Mouse (Mus musculus): ENCODE data around the gene Foxn3. TPM values are rescaled to one million over a fixed set of nuclear protein-coding genes. Genes with fewer than 3 reads are reported as not detected.

Foxn3 gene
- total RNA-seq, 4 experiments from 2014 or later, result 49.1 to 69.4 (median 57.0) TPM

DNA sequence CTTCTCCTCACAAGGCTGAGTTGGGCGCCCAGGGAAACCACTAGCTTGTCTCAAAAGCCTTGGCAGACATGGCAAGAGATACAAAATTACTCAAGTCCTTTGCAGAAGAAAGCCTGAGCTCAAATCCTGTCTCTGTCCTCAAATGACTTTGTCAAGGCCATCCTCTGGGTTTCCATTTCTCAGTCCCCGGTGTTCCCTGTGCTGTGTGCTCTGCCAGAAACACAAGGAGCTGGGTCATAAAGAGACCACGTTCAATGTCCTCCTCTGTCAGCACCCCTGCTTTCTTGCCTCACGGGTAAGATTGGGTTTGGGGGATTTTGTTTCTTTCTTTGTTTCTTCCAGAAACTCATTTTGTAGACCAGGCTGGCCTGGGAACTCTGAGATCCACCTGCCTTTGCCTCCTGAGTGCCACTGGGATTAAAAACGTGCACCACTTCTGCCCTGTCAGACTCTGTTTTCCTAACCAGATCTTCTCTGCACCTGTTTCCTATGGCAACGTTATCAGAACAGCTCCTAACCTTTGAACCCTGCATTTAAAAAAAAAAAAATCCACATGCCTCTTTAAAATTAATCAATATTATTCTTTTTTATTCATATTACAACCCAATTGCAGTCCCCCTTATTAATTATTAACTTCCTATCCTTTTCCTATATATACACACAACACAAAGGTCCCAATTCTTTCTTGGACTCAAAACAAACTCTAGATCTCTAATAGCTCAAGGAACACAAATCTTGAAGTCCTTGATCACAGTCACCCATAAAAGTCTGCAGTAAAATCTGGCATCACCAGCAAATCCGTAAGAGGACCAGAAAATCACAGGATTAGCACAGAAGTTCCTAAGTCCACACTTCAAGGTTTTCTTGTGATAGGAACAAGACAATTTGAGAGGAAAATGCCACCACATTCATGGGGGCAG, 144.6 kb downstream of the Foxn3 start:
- no peak for DNase-seq (ENCODE audit: low spot score in 2 of 2)

DNA sequence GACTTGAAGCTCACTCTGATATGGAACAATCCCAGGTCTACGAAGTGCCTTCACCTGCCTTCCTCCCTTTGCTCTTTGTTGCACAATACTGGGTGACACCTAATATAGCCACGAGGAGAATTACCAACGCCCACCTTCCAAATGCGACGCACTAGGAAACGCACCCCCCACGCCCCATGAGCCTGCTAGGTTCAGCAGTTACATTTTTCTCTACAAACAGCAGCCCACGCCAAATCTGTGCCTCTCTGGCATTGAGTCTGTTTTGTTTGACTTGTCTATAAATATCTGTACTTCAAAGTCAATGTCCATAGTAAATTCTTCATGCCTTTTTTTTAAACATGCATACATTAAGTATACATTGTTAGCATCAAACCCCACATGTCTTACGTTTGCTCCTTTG, 145.5 kb downstream of the Foxn3 start:
- peak in 1 of 2 experiments; percentile 35 for DNase-seq (ENCODE audit: low spot score in 2 of 2)

DNA sequence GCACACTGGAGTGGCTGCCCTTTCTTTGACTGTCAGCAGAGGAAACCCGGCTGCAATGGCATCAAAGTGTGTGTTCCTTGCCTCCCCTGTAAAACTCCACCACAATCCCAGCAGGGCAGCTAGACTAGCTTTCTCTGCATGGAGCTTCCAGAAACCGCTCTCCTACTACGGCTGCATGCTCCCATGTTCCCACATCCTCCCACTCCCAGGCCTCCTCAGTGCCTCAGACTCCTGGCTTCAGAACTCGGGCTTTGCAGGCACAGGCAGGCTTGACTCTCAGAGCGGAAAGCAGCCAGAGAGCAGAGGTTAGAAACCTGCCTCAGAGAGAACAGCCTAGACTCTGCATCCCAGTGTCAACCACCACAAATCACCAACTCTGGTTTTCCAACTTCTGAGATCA, 147.8 kb downstream of the Foxn3 start:
- no peak for DNase-seq (ENCODE audit: low spot score in 2 of 2)

DNA sequence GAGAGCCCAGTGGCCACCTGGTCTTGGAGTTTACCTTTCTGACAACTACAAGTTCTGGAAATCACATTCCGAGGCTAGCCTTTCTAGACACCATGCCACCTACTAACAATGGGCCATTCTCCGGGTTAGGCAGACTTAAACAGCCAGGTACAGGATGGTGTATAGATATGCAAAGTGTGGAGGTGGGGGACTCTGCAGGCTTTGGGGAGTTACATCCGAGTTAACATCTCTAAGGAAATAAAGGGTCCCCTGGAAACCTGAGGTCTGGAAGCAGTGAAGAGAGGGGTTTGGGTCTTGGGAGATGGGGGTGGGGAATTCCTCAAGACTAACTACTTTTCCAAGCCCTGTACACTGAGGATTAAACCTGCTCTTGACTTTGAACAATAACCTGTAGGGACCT, 150.9 kb downstream of the Foxn3 start:
- DNase-seq (ENCODE audit: low spot score in 2 of 2), result no peak

DNA sequence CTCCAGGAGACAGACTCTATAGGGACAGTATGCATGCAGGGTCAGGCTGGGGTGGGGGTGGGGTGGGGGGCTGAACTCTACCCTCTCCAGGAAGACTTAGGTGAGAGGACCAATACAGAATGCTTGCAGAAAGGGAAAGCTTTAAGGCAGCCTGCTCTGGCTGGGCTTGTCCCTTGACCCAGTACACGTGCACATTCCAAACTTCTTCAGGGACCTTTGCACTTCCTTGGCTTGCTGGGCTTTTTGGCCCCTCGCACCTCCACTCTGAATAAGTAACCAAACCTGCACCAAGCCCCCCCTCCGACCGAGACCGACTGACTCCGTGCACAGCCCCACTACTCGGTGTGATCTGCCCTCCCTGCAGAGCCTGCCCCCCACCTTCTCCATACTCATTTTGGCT, 151.3 kb downstream of the Foxn3 start:
- no peak for DNase-seq (ENCODE audit: low spot score in 2 of 2)

DNA sequence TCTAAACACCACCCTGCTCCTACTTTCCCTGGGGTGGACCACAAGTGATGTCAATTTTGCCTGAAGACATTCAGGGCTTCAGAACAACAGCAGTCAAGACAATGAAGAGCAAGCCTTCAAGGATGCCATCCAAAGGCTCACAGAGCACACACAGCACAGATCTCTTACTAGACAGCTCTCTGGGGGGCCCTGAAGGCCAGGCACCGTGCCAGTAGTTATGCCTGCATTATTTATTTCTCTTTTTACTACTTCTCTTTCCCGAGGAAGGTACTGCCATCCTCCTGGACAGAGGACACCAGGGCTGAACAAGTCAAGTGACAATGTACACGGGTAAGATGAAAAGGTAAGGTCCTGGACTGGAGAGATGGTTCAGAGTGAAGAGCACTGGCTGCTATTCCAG, 154.7 kb downstream of the Foxn3 start:
- no peak for DNase-seq (ENCODE audit: low spot score in 2 of 2)

DNA sequence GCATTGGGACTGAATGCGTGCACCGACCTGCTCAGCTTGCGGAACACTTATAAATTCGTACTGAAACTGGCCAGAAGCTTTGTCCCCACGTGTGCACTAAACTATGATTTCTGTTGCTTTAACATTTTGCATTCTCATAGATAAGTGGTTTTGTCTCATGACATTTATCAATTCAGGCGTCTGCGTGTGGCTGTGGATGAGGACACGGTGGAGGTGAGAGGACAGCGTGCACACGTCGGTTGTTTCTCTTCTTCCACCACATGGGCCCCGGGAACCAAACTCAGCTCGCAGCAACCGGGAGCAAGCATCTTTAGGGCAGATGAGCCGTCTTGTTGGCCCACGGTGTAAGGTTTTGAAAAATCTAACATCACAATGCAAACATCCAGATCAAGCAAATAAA, 155.3 kb downstream of the Foxn3 start:
- DNase-seq (ENCODE audit: low spot score in 2 of 2), result no peak

DNA sequence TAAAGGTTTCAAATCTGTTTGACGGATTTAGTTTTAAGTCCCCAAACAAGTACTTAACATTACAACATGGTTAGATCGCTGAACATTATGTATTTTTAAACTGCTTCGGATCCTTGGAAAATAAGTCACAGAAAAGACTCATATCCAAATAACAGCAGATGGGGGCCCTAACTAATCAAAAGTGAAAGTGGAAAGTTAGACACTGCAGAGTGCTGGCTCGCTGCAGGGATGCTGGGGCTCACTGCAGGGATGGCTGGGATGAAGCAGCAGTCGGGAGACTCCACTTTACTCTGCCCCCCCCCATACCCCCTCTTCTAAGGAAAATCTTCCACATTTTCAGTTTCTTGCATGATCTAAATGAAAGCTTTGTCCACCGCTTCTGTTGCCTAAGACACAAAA, 156.1 kb downstream of the Foxn3 start:
- DNase-seq (ENCODE audit: low spot score in 2 of 2), result no peak

DNA sequence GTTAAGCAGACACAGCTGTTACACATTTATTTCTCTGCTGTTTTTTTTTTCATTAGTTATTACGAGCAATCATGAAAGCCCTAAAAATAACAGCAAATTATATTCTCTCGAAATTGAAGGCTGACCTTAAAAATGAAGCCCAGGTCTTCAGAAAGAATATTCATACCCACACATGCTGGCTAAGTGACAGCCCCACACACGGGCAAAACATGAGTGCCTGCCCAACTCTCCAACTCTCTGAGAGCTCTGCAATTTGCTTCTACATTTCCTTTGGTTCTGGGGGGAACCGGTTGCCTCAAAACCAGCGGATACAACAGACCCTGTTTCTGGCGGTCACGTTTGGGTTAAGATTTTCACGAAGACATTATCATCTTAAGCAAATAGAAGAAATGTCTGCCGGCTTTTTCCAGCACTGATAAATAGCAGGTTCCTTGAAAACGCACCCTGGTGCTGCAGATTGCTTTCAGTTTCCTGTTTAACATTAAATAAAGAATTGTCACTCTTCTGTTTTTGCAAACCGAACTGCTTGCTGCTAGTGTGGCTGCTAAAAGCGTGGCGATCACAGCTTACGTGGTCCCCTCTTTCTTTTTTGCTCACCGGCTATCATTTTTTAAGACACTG, 156.6 kb downstream of the Foxn3 start:
- DNase-seq (ENCODE audit: low spot score in 2 of 2), result no peak

DNA sequence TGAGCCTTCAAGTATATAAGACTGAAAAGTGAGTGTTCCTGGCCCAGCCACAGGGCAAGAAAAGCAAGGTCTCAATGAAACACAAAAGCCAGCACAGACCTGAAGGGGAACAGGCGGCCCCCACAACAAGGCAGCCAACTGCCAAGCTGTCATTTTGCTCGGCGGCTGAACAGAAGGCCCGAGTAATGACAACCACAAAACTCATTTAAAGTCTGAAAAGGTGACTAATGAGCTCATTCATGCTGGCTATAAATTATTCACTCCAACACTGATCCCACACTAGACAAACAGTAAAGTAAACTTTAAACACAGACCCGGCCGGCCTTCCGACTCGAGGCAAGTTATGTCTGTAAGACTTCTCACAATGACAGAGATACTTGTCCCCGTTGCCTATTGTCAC, 157.1 kb downstream of the Foxn3 start:
- peak; percentile 56 to 57 for DNase-seq (ENCODE audit: low spot score in 2 of 2)

DNA sequence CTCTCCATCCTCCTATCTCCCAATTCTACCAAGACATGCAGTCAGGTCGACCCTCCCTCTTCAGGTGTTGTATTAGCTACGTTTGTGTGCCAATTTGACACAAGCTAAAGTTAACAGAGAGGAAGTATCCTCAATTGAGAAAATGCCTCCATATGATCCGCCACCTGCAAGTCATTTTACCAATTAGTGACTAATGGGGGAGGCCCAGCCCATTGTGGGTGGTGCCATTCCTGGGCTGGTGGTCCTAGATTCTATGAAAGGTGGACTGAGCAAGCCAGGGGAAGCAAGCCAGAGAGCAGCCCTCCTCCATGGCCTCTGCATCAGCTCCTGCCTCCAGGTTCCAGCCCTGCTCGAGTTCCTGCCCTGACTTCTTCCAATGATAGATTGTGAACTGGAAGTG, 158.0 kb downstream of the Foxn3 start:
- no peak for DNase-seq (ENCODE audit: low spot score in 2 of 2)

DNA sequence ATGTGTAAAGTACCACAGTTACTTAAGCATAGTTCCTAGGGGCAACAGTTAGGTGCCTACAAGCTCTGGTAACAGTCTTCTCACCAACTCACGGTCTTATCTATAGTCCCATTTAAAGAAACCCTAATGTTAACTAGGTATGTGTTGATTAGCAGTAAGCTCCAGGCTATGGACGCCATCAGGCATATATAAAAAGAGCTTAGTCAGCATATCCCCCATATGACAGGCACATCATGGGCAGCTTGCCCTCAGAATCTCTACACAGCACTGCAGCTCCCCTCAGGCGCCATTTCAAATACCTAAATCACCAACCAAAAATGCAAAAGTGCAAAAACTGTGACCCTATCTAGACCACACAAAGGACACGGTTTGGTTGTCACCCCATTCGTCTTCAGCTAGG, 160.4 kb downstream of the Foxn3 start:
- DNase-seq (ENCODE audit: low spot score in 2 of 2), result no peak

DNA sequence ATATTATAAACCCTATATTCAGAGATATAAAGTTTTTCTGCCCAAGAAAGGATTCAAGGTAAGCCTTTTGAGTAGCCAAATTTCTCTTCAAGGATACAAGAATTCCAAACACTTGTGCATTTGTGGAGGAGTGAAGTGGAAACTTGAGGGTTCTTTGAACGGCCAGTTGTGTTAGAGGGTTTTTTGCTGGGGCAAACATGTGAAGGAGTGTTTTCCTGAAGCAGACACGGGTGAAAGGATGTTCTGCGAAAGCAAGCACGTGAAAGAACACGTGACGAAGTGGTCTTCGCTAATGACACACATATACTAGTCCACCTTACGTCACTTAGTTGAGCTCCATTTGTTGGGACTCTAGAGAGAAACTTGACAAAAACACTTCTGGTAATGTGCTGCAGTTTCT, 162.5 kb downstream of the Foxn3 start:
- no peak for DNase-seq (ENCODE audit: low spot score in 2 of 2)

DNA sequence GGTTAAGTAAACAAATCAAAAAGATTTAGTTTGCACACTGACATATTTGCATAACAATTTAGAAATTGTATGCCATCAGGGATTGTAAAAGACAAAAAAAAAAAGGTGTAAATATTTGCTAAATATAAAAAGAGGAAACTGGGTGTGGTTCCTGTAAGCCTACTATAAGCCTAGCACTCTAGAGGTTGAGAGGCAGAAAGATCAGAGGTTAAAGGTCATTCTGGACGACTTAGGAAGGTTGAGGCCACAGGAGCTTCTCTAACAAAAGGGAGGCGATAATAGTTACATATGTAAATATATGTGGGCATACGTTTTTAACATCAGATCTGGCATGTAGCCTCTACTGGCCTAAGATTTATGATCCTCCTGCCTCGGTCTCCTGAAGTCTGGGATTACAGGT, 163.8 kb downstream of the Foxn3 start:
- DNase-seq (ENCODE audit: low spot score in 2 of 2), result no peak

DNA sequence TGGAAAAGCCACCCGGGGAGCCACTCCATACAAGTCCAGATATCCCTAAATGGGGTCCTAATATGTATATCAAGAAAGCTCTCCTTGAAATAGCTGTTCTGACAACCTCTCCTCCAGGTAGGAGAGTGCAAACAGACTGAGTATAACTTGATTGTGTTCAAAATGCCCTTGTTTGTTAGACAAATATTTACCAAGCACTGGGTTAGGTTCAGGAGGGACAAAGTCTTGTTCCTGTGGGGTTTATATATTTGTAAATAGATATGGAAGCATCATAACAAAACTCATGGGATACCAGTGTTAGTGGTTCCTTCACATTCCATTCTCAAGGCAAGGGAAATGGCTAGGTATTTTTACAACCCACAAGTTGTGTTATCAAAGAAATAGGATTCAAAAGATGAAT, 166.9 kb downstream of the Foxn3 start:
- no peak for DNase-seq (ENCODE audit: low spot score in 2 of 2)

DNA sequence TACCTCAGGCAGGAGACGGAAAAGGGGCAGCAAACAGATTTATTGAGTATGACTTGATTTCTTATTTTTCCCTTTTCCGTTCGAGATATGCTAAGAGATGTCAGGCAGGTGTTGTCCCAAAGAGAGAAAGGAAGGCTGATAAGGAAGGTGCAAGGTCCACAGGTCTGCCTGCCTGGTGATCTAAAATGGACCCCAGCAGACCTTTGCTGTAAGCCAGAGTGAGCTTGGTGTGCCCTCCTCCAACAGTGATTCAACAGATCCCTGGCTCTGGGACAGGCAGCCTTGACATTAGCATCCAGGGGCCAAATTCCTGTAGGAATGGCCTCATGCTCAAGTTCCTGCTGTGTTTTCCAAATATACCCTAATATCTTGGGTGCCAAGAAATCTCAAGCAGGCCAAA, 168.3 kb downstream of the Foxn3 start:
- no peak for DNase-seq (ENCODE audit: low spot score in 2 of 2)

DNA sequence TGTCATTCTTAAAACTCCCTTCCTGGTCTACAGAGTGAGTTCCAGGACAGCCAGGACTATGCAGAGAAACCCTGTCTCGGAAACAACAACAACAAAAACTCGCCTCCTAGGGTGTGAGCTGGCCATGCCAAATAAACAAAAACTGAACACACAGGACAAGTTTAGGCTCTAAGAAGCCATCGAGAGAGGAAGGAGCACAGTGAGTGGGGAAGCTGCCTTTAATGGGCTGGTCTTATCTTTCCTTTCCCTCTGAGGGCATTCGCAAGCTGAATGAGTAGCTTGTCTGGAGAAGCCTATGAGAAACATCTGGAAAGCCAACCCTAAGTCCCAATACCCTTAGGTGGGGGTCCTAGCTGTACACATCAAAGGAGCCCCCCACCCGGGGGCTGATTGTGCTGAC, 168.7 kb downstream of the Foxn3 start:
- DNase-seq (ENCODE audit: low spot score in 2 of 2), result no peak

DNA sequence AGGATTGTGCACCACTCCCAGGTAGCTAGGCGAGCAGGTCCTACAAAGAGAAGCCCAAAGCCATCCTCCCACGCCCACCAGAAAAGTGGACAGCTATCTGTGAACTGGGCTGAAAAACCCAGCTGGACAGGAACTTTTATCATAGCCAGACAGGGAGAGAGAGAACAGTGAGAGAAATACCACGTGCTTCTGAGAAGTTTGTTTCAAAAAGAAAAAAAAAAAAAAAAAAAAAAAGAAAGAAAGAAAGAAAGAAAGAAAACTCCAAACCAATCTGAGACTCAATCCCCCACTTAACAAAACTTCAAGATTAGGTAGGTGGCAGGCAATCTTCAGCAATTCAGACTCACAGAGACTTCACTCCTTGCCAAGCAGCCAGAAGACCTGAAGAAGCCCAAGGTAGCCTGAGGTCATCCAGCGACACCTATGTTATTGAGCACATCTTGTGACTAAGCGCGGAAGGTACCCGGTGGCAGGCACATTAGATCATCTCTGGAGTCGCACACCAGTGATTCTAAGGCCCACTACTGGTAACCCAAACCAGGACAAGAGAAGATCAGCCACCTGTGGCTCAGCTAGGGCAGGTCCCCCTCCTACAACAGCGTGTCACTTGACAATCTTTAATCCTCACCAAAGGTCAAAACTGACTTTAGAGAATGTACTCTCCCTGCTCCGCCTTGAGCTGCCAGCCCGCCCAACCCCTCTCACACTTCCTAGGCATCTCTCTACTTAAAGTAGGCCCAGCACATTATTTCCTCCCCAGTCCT, 169.3 kb downstream of the Foxn3 start:
- no peak for DNase-seq (ENCODE audit: low spot score in 2 of 2)

DNA sequence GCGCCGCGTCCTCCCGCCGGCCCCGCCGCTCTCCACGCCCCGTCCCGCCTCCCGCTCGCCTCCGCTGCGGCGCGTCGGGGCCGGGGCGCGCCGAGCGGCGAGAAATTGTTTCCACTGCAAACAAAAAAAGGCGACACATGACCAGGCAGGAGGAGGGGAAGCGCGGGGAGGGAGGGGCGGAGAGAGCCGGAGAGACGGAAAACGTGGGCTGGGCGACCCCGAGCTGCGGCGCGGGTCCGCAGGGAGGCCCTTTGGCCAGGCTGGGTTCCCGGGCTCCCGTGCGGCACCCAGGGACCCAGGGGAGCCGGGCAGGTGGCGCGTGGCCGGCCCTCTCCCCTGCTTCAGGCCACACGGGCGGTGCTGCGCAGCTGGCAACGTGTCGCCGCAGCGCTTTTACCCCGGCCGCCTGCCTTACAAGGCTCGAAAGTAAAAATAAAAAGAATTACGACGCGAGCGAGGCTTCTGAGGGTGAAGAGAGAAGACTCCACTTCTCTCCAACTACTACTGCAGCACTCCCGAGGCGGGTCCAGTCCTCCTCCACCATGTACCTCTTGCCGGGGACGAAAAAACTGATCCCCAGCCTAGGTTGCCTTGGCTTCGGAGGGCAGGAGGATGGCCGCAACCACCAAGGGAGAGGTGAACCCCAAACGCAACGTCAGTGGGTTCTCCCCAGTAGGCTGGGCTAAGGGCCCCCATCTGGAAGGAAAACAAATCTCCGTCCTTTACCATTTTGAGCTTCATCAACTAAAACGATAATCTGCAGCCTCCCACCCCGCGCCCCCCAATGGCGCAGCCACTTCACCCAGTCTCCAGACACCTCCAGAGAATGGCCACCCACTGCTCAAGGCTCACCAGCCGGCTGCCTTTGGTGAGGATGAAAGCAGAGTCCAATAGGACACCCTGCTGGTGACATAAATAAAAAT, 170.2 kb downstream of the Foxn3 start:
- peak; percentile 71 to 75 for DNase-seq (ENCODE audit: low spot score in 2 of 2)

DNA sequence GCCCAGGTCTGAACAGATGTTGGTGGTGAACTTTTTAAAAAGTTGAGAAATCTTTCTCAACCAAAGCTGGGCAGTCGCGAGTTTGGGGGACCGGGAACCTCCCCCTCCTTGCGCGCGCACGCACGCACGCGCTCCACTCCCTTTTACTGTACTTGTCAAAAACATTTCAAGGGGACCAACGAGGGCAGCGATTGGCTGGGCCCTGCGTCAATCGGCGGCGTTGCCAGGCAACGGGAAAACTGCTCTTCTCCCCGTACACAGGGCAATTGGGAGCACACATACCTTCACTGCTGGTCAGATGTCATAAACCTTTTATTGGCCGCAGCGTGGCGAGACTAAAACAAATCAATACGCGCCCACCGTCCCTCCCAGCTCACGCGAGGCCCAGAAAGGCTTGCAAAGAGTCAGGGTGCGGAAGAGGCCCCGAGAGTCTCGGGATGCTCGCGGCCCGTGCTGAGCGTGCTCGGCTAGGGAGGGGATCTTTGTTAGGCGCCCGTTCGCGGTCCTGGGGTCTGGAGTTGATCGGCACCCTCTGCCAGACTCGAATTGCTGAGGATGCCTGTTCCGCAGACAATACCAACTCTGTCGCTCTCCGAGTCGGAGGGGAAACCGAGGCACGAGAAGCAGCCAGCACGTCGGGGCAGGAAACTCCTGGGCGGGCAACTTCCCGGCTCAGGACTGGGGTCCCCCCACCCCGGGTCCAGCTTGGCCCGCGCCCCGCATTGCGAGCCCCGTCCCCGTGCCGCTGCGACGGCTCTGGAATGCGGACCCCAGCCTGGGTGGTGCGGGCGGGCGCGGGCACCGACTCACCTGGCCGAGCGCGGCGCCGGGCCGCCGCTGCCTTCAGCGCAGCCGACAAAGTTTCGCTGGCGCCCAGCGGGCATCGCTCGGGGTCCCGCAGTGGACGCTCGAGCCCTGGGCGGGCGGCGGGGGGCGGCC, 171.2 kb downstream of the Foxn3 start:
- DNase-seq (ENCODE audit: low spot score in 2 of 2), result peak; percentile 97 to 99
